Mouse (Mus musculus) fat pad, adult 2 months (tissue): ENCODE measurements around the gene Gon7.

Experiments
- DNase-seq: peaks from one replicate; pipeline ENCODE4 v3.0.0-alpha.2; 2011; ENCODE audit warnings: low read depth, low spot score; ENCODE audit errors: extremely low read depth

The Gon7 gene

GRCm38 (mm10) chr12:102757689-102758402, at the start of gene Gon7, which contains the start of the genes Gm28051 and Ubr7:
Gon7 (minus strand) TSS chr12:102757803.
Gm28051 (minus strand) TSS chr12:102757765.
Ubr7 (plus strand) TSS chr12:102757967.
- DNase-seq: peak; percentile 75

GRCm38 (mm10) chr12:102799528-102799927, 41.9 kb upstream of the Gon7 start:
- DNase-seq: no peak

DNA sequence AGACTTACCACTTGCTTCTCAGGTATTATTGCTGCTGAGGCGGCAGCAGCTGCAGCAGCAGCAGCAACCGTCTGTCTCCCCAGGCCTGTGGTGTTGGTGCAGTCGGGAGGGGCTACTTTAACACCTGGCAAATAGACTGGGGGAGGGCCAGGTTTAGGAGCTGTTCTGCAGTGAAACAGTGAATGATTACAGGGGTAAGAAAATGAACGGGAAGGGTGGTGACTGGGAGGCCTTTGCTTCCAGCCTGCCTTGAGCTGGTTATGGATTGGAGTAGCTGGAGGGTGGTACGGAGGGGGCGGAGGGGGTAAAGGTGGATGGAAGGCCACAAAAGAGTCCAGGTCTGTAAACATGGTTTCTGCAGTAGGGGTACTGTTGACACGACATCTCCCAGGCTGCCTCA, 30.3 kb upstream of the Gon7 start:
- no peak for DNase-seq

DNA sequence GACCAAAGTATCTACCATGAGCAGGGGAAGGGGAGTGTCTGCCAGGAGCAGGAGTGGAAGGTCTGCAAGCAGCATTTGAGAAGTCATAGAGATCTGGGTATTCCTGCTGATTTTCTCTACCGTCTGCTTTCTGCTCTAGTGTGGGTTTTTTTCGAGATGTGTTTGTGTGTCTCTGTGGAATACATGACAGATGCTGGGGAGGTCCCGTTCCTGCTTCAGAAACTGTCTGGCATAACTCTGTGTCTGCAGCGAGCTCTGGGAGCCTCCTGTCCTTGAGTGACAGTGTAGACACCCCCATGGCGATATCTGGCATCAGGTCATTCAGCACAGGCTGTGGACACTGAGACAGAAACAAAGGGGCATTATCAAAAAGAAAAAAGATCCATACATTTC, 28.0 kb upstream of the Gon7 start:
- DNase-seq: no peak

DNA sequence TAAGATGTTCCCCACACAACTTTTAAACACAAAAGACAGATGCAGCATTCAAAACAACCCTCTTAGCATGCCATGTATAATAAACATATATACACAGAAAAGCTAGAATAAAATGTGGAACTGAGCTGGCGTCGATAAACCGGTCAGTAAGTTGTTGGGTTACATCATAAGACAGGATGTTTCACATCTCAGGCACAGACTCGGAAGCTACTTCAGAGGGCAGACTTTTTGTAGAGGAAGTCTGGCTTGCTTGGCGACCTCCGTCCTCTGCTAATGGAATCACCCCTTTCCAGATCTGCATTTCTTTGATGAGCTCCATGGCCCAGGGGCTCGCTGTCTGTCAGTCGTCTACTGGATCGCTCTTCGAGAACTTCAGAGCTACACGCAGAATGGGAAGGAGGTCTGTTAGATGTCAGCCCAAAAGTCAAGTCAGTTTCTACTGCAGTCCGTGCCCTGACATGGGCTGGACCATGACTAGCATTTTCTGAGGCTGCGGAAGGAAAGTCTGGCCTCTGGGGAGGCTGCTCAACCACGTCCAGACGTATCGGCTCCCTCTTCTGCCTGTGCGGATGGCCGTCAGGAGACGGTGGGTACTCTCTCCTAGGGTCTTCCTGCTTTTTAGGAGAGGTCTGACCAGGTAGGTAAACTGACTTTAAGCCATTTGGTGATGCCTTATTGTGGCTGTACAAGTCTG, 27.4 kb upstream of the Gon7 start:
- DNase-seq: no peak

DNA sequence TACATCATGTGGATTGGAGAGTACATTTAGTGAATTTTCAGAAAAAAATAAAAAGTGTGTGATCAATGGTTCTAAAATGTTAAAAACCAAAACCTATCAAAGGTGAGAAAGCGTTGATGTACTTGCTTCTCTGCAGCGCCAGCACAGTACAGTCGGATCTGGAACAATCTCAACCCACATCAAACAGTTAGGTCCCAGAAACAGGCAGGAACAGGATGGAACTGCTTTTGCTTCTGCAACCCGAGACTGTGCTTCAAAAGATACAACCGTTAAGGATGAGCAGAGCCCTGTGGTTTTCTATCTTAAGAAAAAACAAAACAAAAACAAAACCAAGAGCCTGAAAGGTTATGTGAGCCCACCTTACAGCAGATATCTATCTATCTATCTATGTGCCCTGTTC, 25.2 kb upstream of the Gon7 start:
- no peak for DNase-seq

GRCm38 (mm10) chr12:102779452-102779851, 21.8 kb upstream of the Gon7 start:
- no peak for DNase-seq

DNA sequence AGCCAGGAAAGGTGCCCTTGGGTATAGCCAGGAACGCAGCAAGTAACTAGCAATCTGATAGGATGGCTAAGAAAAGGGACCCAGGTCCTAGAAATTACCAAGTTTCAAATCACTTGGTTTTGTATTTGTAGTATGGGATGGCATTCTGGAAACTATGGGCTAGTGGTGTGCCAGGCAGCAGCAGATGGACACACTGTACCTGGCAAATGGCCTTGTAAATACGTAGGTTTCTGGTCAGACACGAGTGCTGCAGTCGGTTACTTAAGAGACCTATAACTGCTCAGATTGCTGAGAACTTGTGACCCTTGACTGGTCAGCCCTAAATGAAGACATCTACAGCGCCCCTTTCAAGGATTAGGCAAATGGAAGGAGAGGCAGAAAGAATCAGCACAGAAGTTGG, 20.5 kb upstream of the Gon7 start:
- DNase-seq: no peak

DNA sequence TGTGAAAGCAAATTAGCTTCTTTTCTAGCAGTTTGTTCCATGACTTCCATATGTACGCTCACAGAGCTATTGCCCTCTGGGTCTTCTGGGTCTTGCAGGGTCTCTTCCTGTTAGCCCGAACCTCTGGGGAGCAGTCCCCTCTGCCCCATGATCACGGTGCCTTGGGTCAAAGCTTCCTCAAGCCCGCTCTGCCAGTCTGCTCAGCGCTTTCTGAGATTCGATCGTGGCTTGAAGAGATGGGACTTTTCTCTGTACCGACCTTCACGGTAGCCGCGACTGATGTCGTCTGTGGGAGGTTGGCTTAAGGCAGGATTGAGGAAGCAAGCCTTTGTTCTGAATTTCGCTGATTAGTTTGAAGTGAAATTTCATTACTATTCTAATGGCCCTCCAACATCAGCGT, 18.4 kb upstream of the Gon7 start:
- no peak for DNase-seq

DNA sequence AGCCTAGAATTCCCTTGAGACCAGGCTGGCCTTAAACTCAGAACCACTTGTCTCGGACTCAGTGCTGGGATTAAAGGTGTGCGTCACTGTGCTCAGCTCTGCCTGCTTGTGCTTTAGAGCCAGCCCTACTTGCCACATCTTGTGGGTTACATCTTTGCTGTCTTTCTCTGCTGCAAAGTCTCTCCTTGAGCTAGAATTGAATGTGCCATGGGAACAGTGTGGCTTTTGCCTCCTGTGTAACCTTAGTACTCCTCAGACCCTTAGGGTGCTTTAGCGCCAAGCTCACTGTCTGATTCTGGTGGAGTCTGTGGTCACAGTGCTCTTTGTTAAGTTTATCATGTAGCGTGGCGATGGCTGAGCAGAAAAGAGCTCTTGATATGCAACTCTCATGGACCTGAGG, 15.1 kb upstream of the Gon7 start:
- DNase-seq: no peak

DNA sequence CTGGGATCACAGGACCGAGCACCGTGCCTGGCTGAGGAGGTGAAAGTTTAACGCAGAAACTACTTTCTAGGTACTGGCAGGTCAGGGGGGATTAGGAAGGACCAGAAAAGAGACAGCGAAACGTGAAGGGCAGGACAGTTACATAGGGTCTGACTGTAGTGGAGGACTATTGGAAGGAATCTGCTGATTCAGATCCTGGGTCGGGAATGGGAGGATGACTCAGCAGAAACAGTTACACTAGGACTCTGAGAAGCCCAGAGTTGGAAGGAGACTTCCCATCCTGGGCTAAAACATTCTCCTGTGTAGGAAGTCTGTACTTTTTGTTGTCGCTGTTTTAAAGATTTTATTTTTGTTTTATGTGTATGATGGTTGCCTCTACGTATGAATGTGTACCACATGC, 14.0 kb upstream of the Gon7 start:
- no peak for DNase-seq

- no peak for DNase-seq
Observed at GRCm38 (mm10) chr12:102769000-102769399, 11.4 kb upstream of the Gon7 start.

DNA sequence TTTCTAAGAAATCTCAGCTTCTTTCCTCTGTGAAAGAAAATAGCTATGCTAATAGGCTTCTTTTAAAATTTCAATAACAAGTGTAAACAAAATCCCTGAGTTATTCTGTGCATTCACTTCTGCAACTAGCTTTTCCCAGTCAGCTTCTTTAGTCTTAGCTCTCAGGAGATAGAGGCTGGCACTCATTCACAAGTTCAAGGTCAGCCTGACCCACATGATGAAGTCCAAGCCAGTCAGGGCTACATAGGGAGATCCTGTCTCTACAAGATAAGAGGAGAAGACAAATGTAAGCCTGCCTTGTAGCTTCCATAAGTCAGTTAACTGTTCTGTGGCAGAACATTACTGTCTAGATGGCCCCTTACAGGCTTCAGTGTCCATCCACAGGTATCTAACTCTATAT, 6.1 kb upstream of the Gon7 start:
- DNase-seq: no peak

GRCm38 (mm10) chr12:102761668-102762067, 4.1 kb upstream of the Gon7 start:
- no peak for DNase-seq

- no peak for DNase-seq
Observed at GRCm38 (mm10) chr12:102758936-102759335, 1.3 kb upstream of the Gon7 start.

DNA sequence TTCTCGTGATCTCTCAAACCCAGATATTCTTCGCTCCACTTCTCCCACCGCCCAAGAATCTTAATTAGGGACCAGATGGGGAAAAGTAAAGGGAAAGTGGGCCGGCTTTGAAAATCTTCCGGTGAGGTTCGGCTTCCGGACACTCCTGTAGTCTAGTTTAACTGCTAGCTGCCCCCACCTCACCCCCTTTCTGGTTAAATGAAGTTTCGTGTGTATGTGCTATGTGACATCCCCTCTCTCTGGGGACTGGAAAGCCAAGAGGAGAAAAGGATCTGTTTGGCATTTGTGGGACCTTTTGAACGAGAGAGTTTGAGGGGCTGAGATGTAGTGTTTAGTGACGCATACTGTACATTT, 777 bp upstream of the Gon7 start, which contains the start of gene Gm20604:
Gene Gm20604, minus strand, starts transcription at position 270 of the 354 bp plus-strand sequence.
- no peak for DNase-seq

DNA sequence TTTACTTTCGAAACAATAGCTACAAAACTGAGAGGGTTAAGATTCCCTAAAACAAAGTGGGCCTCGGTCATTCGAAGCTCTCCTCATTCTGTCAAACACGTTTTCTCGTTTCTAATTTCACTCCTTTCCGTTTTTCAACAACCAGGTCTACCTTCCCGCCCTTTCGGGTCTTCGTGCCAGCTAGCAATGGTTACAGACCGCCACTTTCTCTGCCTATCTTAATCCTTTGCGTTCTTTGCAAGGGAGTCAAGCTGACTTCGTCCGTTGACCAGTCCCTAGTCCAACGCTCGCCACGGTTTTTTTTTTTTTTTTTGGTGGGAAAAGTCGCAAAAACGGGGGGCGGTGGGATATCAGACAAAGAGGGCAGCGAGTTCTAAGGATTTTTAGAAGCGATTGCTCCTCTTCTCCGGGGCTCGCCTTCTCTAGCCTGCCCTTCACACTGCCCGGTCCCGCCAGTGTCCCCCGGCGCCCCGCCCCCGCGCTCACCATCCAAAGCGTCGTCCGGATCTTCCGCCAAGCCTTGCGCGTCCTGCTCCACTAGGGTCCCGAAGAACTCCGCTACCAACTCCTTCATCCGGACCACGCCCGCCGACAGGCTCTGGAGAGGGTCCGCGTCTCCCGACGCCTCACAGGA, 431 bp downstream of the Gon7 start:
- DNase-seq: no peak

GRCm38 (mm10) chr12:102756304-102756703, 1.3 kb downstream of the Gon7 start:
- DNase-seq: no peak

DNA sequence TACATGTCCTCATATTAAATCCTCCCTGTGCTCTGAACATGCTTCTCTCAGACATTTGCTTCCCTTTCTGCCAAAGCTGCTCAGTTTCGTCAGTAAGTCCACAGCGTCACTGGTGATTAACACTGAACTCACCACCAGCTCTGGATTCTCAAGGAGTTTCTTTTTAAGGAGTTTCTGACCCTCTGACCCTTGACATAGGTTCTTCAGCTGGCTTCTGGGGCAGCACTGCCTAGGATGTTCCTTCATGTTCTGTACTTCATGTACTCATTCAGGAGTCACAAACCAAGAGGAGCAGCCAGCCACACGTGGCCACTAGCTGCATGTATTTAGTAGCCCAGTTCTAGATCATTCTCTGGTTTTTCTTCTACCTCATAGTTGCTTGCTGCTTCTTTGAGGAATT, 9.3 kb downstream of the Gon7 start:
- no peak for DNase-seq

DNA sequence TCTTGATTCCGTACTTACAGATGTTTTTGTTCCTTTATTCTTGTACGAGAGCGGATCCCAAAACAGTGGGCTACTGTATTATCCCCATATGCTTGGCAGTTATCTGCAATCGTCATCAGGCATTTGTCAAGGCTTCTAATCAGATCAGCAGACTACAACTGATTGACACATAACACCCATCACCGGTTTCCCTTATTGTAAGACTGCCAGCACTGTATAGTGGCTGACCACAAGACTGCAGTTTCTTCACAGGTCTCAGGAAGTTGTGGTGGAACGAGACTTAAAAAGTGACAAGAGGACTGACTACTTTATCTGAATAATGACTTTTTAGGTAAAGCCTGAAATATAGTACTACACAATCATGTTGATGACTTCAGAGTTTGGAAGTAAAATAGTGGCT, 12.8 kb downstream of the Gon7 start:
- DNase-seq: no peak

GRCm38 (mm10) chr12:102743589-102744574, 13.7 kb downstream of the Gon7 start, which contains the start of the genes Moap1 and Tmem251:
Moap1 (minus strand) TSS chr12:102743661.
Tmem251 (plus strand) TSS chr12:102743762.
- DNase-seq: no peak
